Comparison of ENCODE assay signal across 9 mouse cellular contexts in genomic region chr4:58999686-59000085, GRCm38 (mm10). TPM values are rescaled to one million over a fixed set of nuclear protein-coding genes. Genes with fewer than 3 reads are reported as not detected.
A peak's percentile ranks its signal among the peaks of the same experiment; 100 is the strongest.
DNase-seq lines count a peak whose midpoint lies in the region; ATAC-seq and TF ChIP-seq lines count a peak whose summit lies in the region.
"Had no signal": no experiment of that assay in that cellular context is flagged by ENCODE, and none has a peak within 500 bp of the region (broad histone marks: within the 10 kb centered on the region; RNA-seq: fewer than 3 reads in every experiment).

No protein-coding gene starts in this region.

- H3K4me1 ChIP-seq in midbrain, embryonic 11.5 days (ENCODE audit: control insufficient read depth, insufficient read depth, low read length): peaks cover 10% of the 10 kb centered on the region
- peaks cover 14% of the 10 kb centered on the region for H3K4me1 ChIP-seq in midbrain, embryonic 16.5 days (ENCODE audit: control insufficient read depth, insufficient read depth, low read length)
- peaks cover 9% of the 10 kb centered on the region for H3K4me1 ChIP-seq in embryonic facial prominence, embryonic 14.5 days (ENCODE audit: control insufficient read depth, insufficient read depth, low read length)
- H3K4me1 ChIP-seq in limb, embryonic 14.5 days (ENCODE audit: control insufficient read depth, insufficient read depth, low read length): peaks cover 2% of the 10 kb centered on the region; the same call in 1 of the 2 replicates

- no peak overlapping the region for H3K27ac ChIP-seq in midbrain, embryonic 11.5 days (ENCODE audit: low read depth, low read length)
- no peak overlapping the region for H3K27ac ChIP-seq in midbrain, embryonic 16.5 days (ENCODE audit: low read length)
- H3K27ac ChIP-seq in embryonic facial prominence, embryonic 14.5 days (replicated peaks; ENCODE audit: low read depth, low read length): no peak overlapping the region
- H3K27ac ChIP-seq in limb, embryonic 14.5 days (replicated peaks; ENCODE audit: low read depth, low read length): no peak overlapping the region
- H3K27ac ChIP-seq: heart, embryonic 15.5 days had no signal

- H3K9ac ChIP-seq in midbrain, embryonic 11.5 days (ENCODE audit: low read length): no peak overlapping the region
- H3K9ac ChIP-seq in midbrain, embryonic 16.5 days (ENCODE audit: low read depth, low read length): no peak overlapping the region
- H3K9ac ChIP-seq in embryonic facial prominence, embryonic 14.5 days (ENCODE audit: low read depth, low read length): no peak overlapping the region
- H3K9ac ChIP-seq in limb, embryonic 14.5 days (ENCODE audit: low read depth, low read length, severe bottlenecking): no peak overlapping the region
- H3K9ac ChIP-seq: heart, embryonic 15.5 days had no signal

- H3K9me3 ChIP-seq in midbrain, embryonic 11.5 days (ENCODE audit: control insufficient read depth, low read length): no peaks in the 10 kb centered on the region
- H3K9me3 ChIP-seq in midbrain, embryonic 16.5 days (replicated peaks; ENCODE audit: control insufficient read depth, low read length, poor library complexity, severe bottlenecking): no peaks in the 10 kb centered on the region
- H3K9me3 ChIP-seq in embryonic facial prominence, embryonic 14.5 days (ENCODE audit: control insufficient read depth, low read length): no peaks in the 10 kb centered on the region
- H3K9me3 ChIP-seq in limb, embryonic 14.5 days (ENCODE audit: control insufficient read depth, low read length): no peaks in the 10 kb centered on the region
- H3K9me3 ChIP-seq: heart, embryonic 15.5 days had no signal

- peak; percentile 91 for DNase-seq in midbrain, embryonic 11.5 days (ENCODE audit: low spot score, missing footprints)
- peak; percentile 83 for DNase-seq in adrenal gland, postnatal 14 days
- DNase-seq in embryonic facial prominence, embryonic 14.5 days (ENCODE audit: low spot score): peak; percentile 74
- DNase-seq in limb, embryonic 14.5 days (ENCODE audit: low spot score): peak; percentile 71
- DNase-seq in retina, postnatal 7 days (ENCODE audit: low read depth, low spot score): peak; percentile 43
- DNase-seq in thymus, postnatal 4 days: peak; percentile 84

- no peak overlapping the region for H3K4me3 ChIP-seq in midbrain, embryonic 11.5 days (ENCODE audit: low read depth, low read length)
- H3K4me3 ChIP-seq in midbrain, embryonic 16.5 days (ENCODE audit: low read depth, low read length): no peak overlapping the region
- H3K4me3 ChIP-seq in embryonic facial prominence, embryonic 14.5 days (ENCODE audit: low read depth, low read length): no peak overlapping the region
- H3K4me3 ChIP-seq in limb, embryonic 14.5 days (replicated peaks; ENCODE audit: low read length): no peak overlapping the region
- H3K4me3 ChIP-seq: heart, embryonic 15.5 days had no signal

- no peak for ATAC-seq in midbrain, embryonic 11.5 days (ENCODE audit: low FRiP score)
- ATAC-seq in midbrain, embryonic 16.5 days: no peak
- no peak for ATAC-seq in embryonic facial prominence, embryonic 14.5 days (ENCODE audit: low read depth)
- ATAC-seq in inflammation-experienced regulatory T-cells, adult 6 months: peak; percentile 37
- ATAC-seq in limb, embryonic 14.5 days (ENCODE audit: low FRiP score, low read depth): no peak

- 18% methylated on average over 2 of the region's 2 CpGs for WGBS in midbrain, embryonic 11.5 days
- 4% methylated on average over 2 of the region's 2 CpGs for WGBS in midbrain, embryonic 16.5 days
- WGBS in embryonic facial prominence, embryonic 14.5 days: 6% methylated on average over 2 of the region's 2 CpGs
- 5% methylated on average over 2 of the region's 2 CpGs for WGBS in limb, embryonic 14.5 days

- TF ChIP-seq POLR2A in limb, embryonic 14.5 days (IDR thresholded peaks at IDR 0.05; ENCODE audit: borderline replicate concordance, extremely low read depth, insufficient read depth, insufficient read length): no peak

- H3K4me2 ChIP-seq in midbrain, embryonic 11.5 days: no peak overlapping the region
- no peak overlapping the region for H3K4me2 ChIP-seq in midbrain, embryonic 16.5 days (ENCODE audit: low read length)
- no peak overlapping the region for H3K4me2 ChIP-seq in embryonic facial prominence, embryonic 14.5 days (ENCODE audit: low read depth, low read length)
- H3K4me2 ChIP-seq in limb, embryonic 14.5 days (replicated peaks; ENCODE audit: low read depth, low read length, severe bottlenecking): no peak overlapping the region
- H3K4me2 ChIP-seq: heart, embryonic 15.5 days had no signal

- H3K27me3 ChIP-seq in midbrain, embryonic 11.5 days (ENCODE audit: control insufficient read depth, insufficient read depth, low read length): no peaks in the 10 kb centered on the region; the same call in 1 of the 2 replicates
- H3K27me3 ChIP-seq in midbrain, embryonic 16.5 days (ENCODE audit: control insufficient read depth, insufficient read depth, low read depth, low read length): no peaks in the 10 kb centered on the region; the same call in 1 of the 2 replicates
- H3K27me3 ChIP-seq in embryonic facial prominence, embryonic 14.5 days (replicated peaks; ENCODE audit: control insufficient read depth, insufficient read depth, low read length): no peaks in the 10 kb centered on the region
- no peaks in the 10 kb centered on the region for H3K27me3 ChIP-seq in limb, embryonic 14.5 days (ENCODE audit: control insufficient read depth, insufficient read depth, low read length)
- H3K27me3 ChIP-seq: heart, embryonic 15.5 days had no signal

- H3K36me3 ChIP-seq in midbrain, embryonic 11.5 days (ENCODE audit: control insufficient read depth, insufficient read depth, low read length): no peaks in the 10 kb centered on the region
- H3K36me3 ChIP-seq in midbrain, embryonic 16.5 days (ENCODE audit: control insufficient read depth, insufficient read depth, low read length): no peaks in the 10 kb centered on the region
- no peaks in the 10 kb centered on the region for H3K36me3 ChIP-seq in embryonic facial prominence, embryonic 14.5 days (ENCODE audit: control insufficient read depth, insufficient read depth, low read length)
- H3K36me3 ChIP-seq in limb, embryonic 14.5 days (ENCODE audit: control insufficient read depth, insufficient read depth, low read length): no peaks in the 10 kb centered on the region
- H3K36me3 ChIP-seq: heart, embryonic 15.5 days had no signal

RNA-seq across cellular contexts. Expression of gene Gm20503, which starts 3.3 kb away (rescaled TPM):
- 5.4 and 7.8 TPM in 2 replicates for polyA plus RNA-seq in midbrain, embryonic 11.5 days (2014; fragmentation: Nextera tagmentation; extraction: Ambion mirVana)
- polyA plus RNA-seq in midbrain, embryonic 16.5 days (2015; fragmentation: Nextera tagmentation; extraction: Ambion mirVana): 6.4 and 7.6 TPM in 2 replicates
- 6.0 and 13.3 TPM in 2 replicates for total RNA-seq in adrenal gland, postnatal 14 days (2021)
- polyA plus RNA-seq in embryonic facial prominence, embryonic 14.5 days (2014; fragmentation: Nextera tagmentation; extraction: Ambion mirVana): 16.3 and 17.0 TPM in 2 replicates
- polyA plus RNA-seq in inflammation-experienced regulatory T-cells, adult 6 months (2017; shearing (Covaris generic)): not detected
- 0.14 TPM in 1 of 2 replicates, not detected in the other for polyA plus RNA-seq in limb, embryonic 14.5 days (2012; rRNA removed)
- polyA plus RNA-seq in limb, embryonic 14.5 days (2014; fragmentation: Nextera tagmentation; extraction: Ambion mirVana): 15.8 and 19.0 TPM in 2 replicates

RNA-seq across cellular contexts. Expression of gene Dnajc25, which starts 4.8 kb away (rescaled TPM):
- 5.3 and 5.5 TPM in 2 replicates for polyA plus RNA-seq in midbrain, embryonic 11.5 days (2014; fragmentation: Nextera tagmentation; extraction: Ambion mirVana)
- 5.2 and 5.5 TPM in 2 replicates for polyA plus RNA-seq in midbrain, embryonic 16.5 days (2015; fragmentation: Nextera tagmentation; extraction: Ambion mirVana)
- 18.7 and 19.3 TPM in 2 replicates for total RNA-seq in adrenal gland, postnatal 14 days (2021)
- polyA plus RNA-seq in embryonic facial prominence, embryonic 14.5 days (2014; fragmentation: Nextera tagmentation; extraction: Ambion mirVana): 19.3 and 20.0 TPM in 2 replicates
- polyA plus RNA-seq in inflammation-experienced regulatory T-cells, adult 6 months (2017; shearing (Covaris generic)): 1 to 10 TPM in 1 of 3 experiments, under 1 TPM in 2; 0.64 to 1.1 (median 0.91) TPM
- polyA plus RNA-seq in limb, embryonic 14.5 days (2012; rRNA removed): 10.1 and 10.7 TPM in 2 replicates
- polyA plus RNA-seq in limb, embryonic 14.5 days (2014; fragmentation: Nextera tagmentation; extraction: Ambion mirVana): 18.3 and 20.8 TPM in 2 replicates

RNA-seq across cellular contexts. Expression of gene Ptgr1, which starts 12.8 kb away (rescaled TPM):
- 16.2 and 17.6 TPM in 2 replicates for polyA plus RNA-seq in midbrain, embryonic 11.5 days (2014; fragmentation: Nextera tagmentation; extraction: Ambion mirVana)
- polyA plus RNA-seq in midbrain, embryonic 16.5 days (2015; fragmentation: Nextera tagmentation; extraction: Ambion mirVana): 3.7 and 3.9 TPM in 2 replicates
- 14.6 and 18.1 TPM in 2 replicates for total RNA-seq in adrenal gland, postnatal 14 days (2021)
- 23.8 and 28.9 TPM in 2 replicates for polyA plus RNA-seq in embryonic facial prominence, embryonic 14.5 days (2014; fragmentation: Nextera tagmentation; extraction: Ambion mirVana)
- under 1 TPM in 2 of 3 experiments, not detected in 1; 0.34 to 0.67 TPM for polyA plus RNA-seq in inflammation-experienced regulatory T-cells, adult 6 months (2017; shearing (Covaris generic))
- polyA plus RNA-seq in limb, embryonic 14.5 days (2012; rRNA removed): 12.8 and 19.2 TPM in 2 replicates
- 32.5 and 34.7 TPM in 2 replicates for polyA plus RNA-seq in limb, embryonic 14.5 days (2014; fragmentation: Nextera tagmentation; extraction: Ambion mirVana)

RNA-seq across cellular contexts. Expression of gene Gng10, which starts 35.2 kb away (rescaled TPM):
- polyA plus RNA-seq in midbrain, embryonic 11.5 days (2014; fragmentation: Nextera tagmentation; extraction: Ambion mirVana): 89.7 and 95.8 TPM in 2 replicates
- 219 and 224 TPM in 2 replicates for polyA plus RNA-seq in midbrain, embryonic 16.5 days (2015; fragmentation: Nextera tagmentation; extraction: Ambion mirVana)
- 25.7 and 30.0 TPM in 2 replicates for total RNA-seq in adrenal gland, postnatal 14 days (2021)
- polyA plus RNA-seq in embryonic facial prominence, embryonic 14.5 days (2014; fragmentation: Nextera tagmentation; extraction: Ambion mirVana): 137 and 144 TPM in 2 replicates
- 100 to 1,000 TPM; 134 to 204 (median 170) TPM for polyA plus RNA-seq in inflammation-experienced regulatory T-cells, adult 6 months (2017; shearing (Covaris generic))
- polyA plus RNA-seq in limb, embryonic 14.5 days (2012; rRNA removed): 60.9 and 72.3 TPM in 2 replicates
- 143 and 177 TPM in 2 replicates for polyA plus RNA-seq in limb, embryonic 14.5 days (2014; fragmentation: Nextera tagmentation; extraction: Ambion mirVana)

RNA-seq across cellular contexts. Expression of gene Zkscan16, which starts 56.3 kb away (rescaled TPM):
- 0.95 and 1.0 TPM in 2 replicates for polyA plus RNA-seq in midbrain, embryonic 11.5 days (2014; fragmentation: Nextera tagmentation; extraction: Ambion mirVana)
- polyA plus RNA-seq in midbrain, embryonic 16.5 days (2015; fragmentation: Nextera tagmentation; extraction: Ambion mirVana): 3.0 and 3.3 TPM in 2 replicates
- 2.3 and 2.5 TPM in 2 replicates for total RNA-seq in adrenal gland, postnatal 14 days (2021)
- polyA plus RNA-seq in embryonic facial prominence, embryonic 14.5 days (2014; fragmentation: Nextera tagmentation; extraction: Ambion mirVana): 0.75 and 0.90 TPM in 2 replicates
- not detected for polyA plus RNA-seq in inflammation-experienced regulatory T-cells, adult 6 months (2017; shearing (Covaris generic))
- 1.8 and 2.5 TPM in 2 replicates for polyA plus RNA-seq in limb, embryonic 14.5 days (2012; rRNA removed)
- polyA plus RNA-seq in limb, embryonic 14.5 days (2014; fragmentation: Nextera tagmentation; extraction: Ambion mirVana): 0.91 and 1.5 TPM in 2 replicates
